Mouse (Mus musculus) embryonic facial prominence, embryonic 14.5 days (tissue): ENCODE results near the gene Fam221a. TPM values are rescaled to one million over a fixed set of nuclear protein-coding genes. Genes with fewer than 3 reads are reported as not detected.

Source experiments
- ATAC-seq: fragments of 200-750 bp; cut with Nextera tagmentation; 2 replicates; pipeline ENCODE4 v1.8.0; 2017; ENCODE audit warnings: low read depth, moderate number of reproducible peaks, moderate TSS enrichment
- DNase-seq: peaks from one replicate; pipeline ENCODE4 v3.0.0-alpha.2; 2015; ENCODE audit warnings: low spot score
- H3K27ac ChIP-seq: fragments of 300-500 bp; sonication (generic); replicated peaks from 2 replicates; pipeline ENCODE4 v1.5.1; 2014; ENCODE audit warnings: low read depth, mild to moderate bottlenecking, low read length, moderate library complexity
- H3K27me3 ChIP-seq: fragments of 300-500 bp; sonication (generic); replicated peaks from 2 replicates; pipeline ENCODE4 v1.6.1; 2014; ENCODE audit warnings: low read length; ENCODE audit not compliant: control insufficient read depth, insufficient read depth
- H3K36me3 ChIP-seq: fragments of 300-500 bp; sonication (generic); 2 replicates; pipeline ENCODE4 v1.6.1; 2014; ENCODE audit warnings: low read length, mixed read lengths; ENCODE audit not compliant: control insufficient read depth, insufficient read depth
- H3K4me1 ChIP-seq: fragments of 300-500 bp; sonication (generic); 2 replicates; pipeline ENCODE4 v1.6.1; 2014; ENCODE audit warnings: antibody characterized with exemption, low read length; ENCODE audit not compliant: control insufficient read depth, insufficient read depth
- H3K4me2 ChIP-seq: fragments of 300-500 bp; sonication (generic); 2 replicates; pipeline ENCODE4 v1.6.1; 2014; ENCODE audit warnings: low read depth, mild to moderate bottlenecking, low read length, moderate library complexity, mixed read lengths
- H3K4me3 ChIP-seq: fragments of 300-500 bp; sonication (generic); 2 replicates; pipeline ENCODE4 v1.5.1; 2014; ENCODE audit warnings: low read depth, mild to moderate bottlenecking, low read length
- H3K9ac ChIP-seq: fragments of 300-500 bp; sonication (generic); 2 replicates; pipeline ENCODE4 v1.6.1; 2014; ENCODE audit warnings: low read depth, mild to moderate bottlenecking, low read length, moderate library complexity, mixed read lengths
- H3K9me3 ChIP-seq: fragments of 300-500 bp; sonication (generic); 2 replicates; pipeline ENCODE4 v1.6.1; 2016; ENCODE audit warnings: low read length; ENCODE audit not compliant: control insufficient read depth
- WGBS: fragments of 180-500 bp; shearing (Covaris S2); extraction: QIAGEN DNeasy Blood & Tissue Kit; methylation state at CpG from one replicate; pipeline ENCODE4 v1.1.7; 2014; 5-methylcytosine and 5-hydroxymethylcytosine counted together
- polyA plus RNA-seq: library from polyadenylated mRNA; unstranded; fragments of >200 nt; fragmentation: Nextera tagmentation; extraction: Ambion mirVana; gene quantifications from 2 replicates; pipeline ENCODE4 v1.2.1, GENCODE M21; 2014

The Fam221a gene
- 7.2 and 10.2 TPM in 2 replicates for polyA plus RNA-seq

- peak; percentile 97 for ATAC-seq
- peak within 1 kb of the TSS; percentile 64 for H3K4me3 ChIP-seq
Observed at GRCm38 (mm10) chr6:49367159-49368054, at the start of gene Fam221a. Gene Fam221a (plus strand): TSS chr6:49367739.

GRCm38 (mm10) chr6:49318966-49319594, 48.5 kb upstream of the Fam221a start, which contains the start of gene Ccdc126:
Gene Ccdc126 (plus strand): TSS chr6:49319274.
- WGBS = under 1% methylated on average over 39 of the region's 47 CpGs
- Histone ChIP-seq H3K4me2 (peak within 1 kb of the TSS; percentile 67), H3K27ac (peak within 1 kb of the TSS; percentile 71), H3K4me3 (peak within 1 kb of the TSS; percentile 81), H3K36me3 (no peaks in the 10 kb centered on the region), H3K9me3 (no peaks in the 10 kb centered on the region), H3K9ac (peak within 1 kb of the TSS; percentile 87), H3K4me1 (peaks cover 8% of the 10 kb centered on the region; the same call in 1 of the 2 replicates), H3K27me3 (no peaks in the 10 kb centered on the region)
- ATAC-seq (peak; percentile 99), DNase-seq (peak; percentile 100)

More at GRCm38 (mm10) chr6:49367159-49368054, at the start of gene Fam221a:
- H3K9me3 ChIP-seq = no peaks in the 10 kb centered on the region
- no peaks in the 10 kb centered on the region for H3K36me3 ChIP-seq
- 4% methylated on average over 37 of the region's 49 CpGs for WGBS
- peaks cover 15% of the 10 kb centered on the region for H3K4me1 ChIP-seq
- no peaks in the 10 kb centered on the region for H3K27me3 ChIP-seq
- peak within 1 kb of the TSS; percentile 92 for H3K4me2 ChIP-seq
- H3K9ac ChIP-seq = peak within 1 kb of the TSS; percentile 72
- DNase-seq = peak; percentile 97
- H3K27ac ChIP-seq = peak within 1 kb of the TSS; percentile 80

GRCm38 (mm10) chr6:49319595-49320315, 47.8 kb upstream of the Fam221a start:
- ATAC-seq (no peak), DNase-seq (peak; percentile 56)
- 9% methylated on average over 13 of the region's 13 CpGs for WGBS
- Histone ChIP-seq H3K4me1 (peaks cover 8% of the 10 kb centered on the region; the same call in 1 of the 2 replicates), H3K4me3 (peak overlapping the region; percentile 81), H3K36me3 (no peaks in the 10 kb centered on the region), H3K9me3 (no peaks in the 10 kb centered on the region), H3K4me2 (peak overlapping the region; percentile 67), H3K27ac (peak overlapping the region; percentile 71), H3K9ac (peak overlapping the region; percentile 87), H3K27me3 (no peaks in the 10 kb centered on the region)

- Histone ChIP-seq H3K4me1 (peaks cover 8% of the 10 kb centered on the region; the same call in 1 of the 2 replicates), H3K4me3 (no peak overlapping the region), H3K9ac (no peak overlapping the region), H3K9me3 (no peaks in the 10 kb centered on the region), H3K36me3 (no peaks in the 10 kb centered on the region), H3K27me3 (no peaks in the 10 kb centered on the region), H3K27ac (no peak overlapping the region), H3K4me2 (no peak overlapping the region)
- ATAC-seq (no peak), DNase-seq (no peak)
- 88% methylated on average over 3 of the region's 3 CpGs for whole genome bisulfite sequencing
Observed at GRCm38 (mm10) chr6:49321341-49321740, 46.2 kb upstream of the Fam221a start.

GRCm38 (mm10) chr6:49322056-49322455, 45.5 kb upstream of the Fam221a start:
- Histone ChIP-seq H3K27ac (0 out of 2 replicates have a peak overlapping the region, but pooled peaks have one; percentile 28), H3K9ac (no peak overlapping the region), H3K4me2 (no peak overlapping the region), H3K9me3 (no peaks in the 10 kb centered on the region), H3K36me3 (no peaks in the 10 kb centered on the region), H3K4me3 (no peak overlapping the region), H3K4me1 (peaks cover 8% of the 10 kb centered on the region; the same call in 1 of the 2 replicates), H3K27me3 (no peaks in the 10 kb centered on the region)
- DNase-seq (peak; percentile 20), ATAC-seq (no peak)

GRCm38 (mm10) chr6:49322986-49323385, 44.6 kb upstream of the Fam221a start:
- H3K4me1 ChIP-seq = peaks cover 8% of the 10 kb centered on the region; the same call in 1 of the 2 replicates
- no peak overlapping the region for H3K27ac ChIP-seq
- no peaks in the 10 kb centered on the region for H3K9me3 ChIP-seq
- H3K4me3 ChIP-seq = no peak overlapping the region
- H3K9ac ChIP-seq = no peak overlapping the region
- no peak overlapping the region for H3K4me2 ChIP-seq
- no peak for ATAC-seq
- H3K27me3 ChIP-seq = no peaks in the 10 kb centered on the region
- DNase-seq = peak; percentile 19
- 58% methylated on average over 2 of the region's 2 CpGs for WGBS
- H3K36me3 ChIP-seq = no peaks in the 10 kb centered on the region

GRCm38 (mm10) chr6:49324528-49324927, 43.0 kb upstream of the Fam221a start:
- DNase-seq = no peak
- ATAC-seq = no peak

GRCm38 (mm10) chr6:49325294-49325693, 42.2 kb upstream of the Fam221a start:
- no peak overlapping the region for H3K9ac ChIP-seq
- no peak overlapping the region for H3K4me3 ChIP-seq
- no peak overlapping the region for H3K27ac ChIP-seq
- H3K27me3 ChIP-seq = no peaks in the 10 kb centered on the region
- no peak overlapping the region for H3K4me2 ChIP-seq
- peaks cover 8% of the 10 kb centered on the region; the same call in 1 of the 2 replicates for H3K4me1 ChIP-seq
- H3K9me3 ChIP-seq = no peaks in the 10 kb centered on the region
- DNase-seq = no peak
- WGBS = 46% methylated on average over 1 of the region's 1 CpGs
- ATAC-seq = no peak
- no peaks in the 10 kb centered on the region for H3K36me3 ChIP-seq

More at GRCm38 (mm10) chr6:49324528-49324927, 43.0 kb upstream of the Fam221a start:
- no peak overlapping the region for H3K27ac ChIP-seq
- no peak overlapping the region for H3K4me3 ChIP-seq
- H3K9ac ChIP-seq = no peak overlapping the region
- H3K4me2 ChIP-seq = no peak overlapping the region
- 72% methylated on average over 2 of the region's 2 CpGs for WGBS
- no peaks in the 10 kb centered on the region for H3K27me3 ChIP-seq
- H3K36me3 ChIP-seq = no peaks in the 10 kb centered on the region
- peaks cover 8% of the 10 kb centered on the region; the same call in 1 of the 2 replicates for H3K4me1 ChIP-seq
- no peaks in the 10 kb centered on the region for H3K9me3 ChIP-seq
